Mouse (Mus musculus) lung, embryonic 16.5 days (tissue): ENCODE results near the gene Rsg1. TPM values are rescaled to one million over a fixed set of nuclear protein-coding genes. Genes with fewer than 3 reads are reported as not detected.

Source experiments
- ATAC-seq: fragments of 200-750 bp; cut with Nextera tagmentation; 2 replicates; pipeline ENCODE4 v1.8.0; 2017; ENCODE audit warnings: low read depth, mild to moderate bottlenecking, moderate library complexity
- H3K27ac ChIP-seq: fragments of 300-500 bp; sonication (generic); 2 replicates; pipeline ENCODE4 v1.5.1; 2014; ENCODE audit warnings: mild to moderate bottlenecking, control low read depth, low read length
- H3K27me3 ChIP-seq: fragments of 300-500 bp; sonication (generic); 2 replicates; pipeline ENCODE4 v1.6.1; 2014; ENCODE audit warnings: low read depth, low read length, mixed read lengths; ENCODE audit not compliant: control insufficient read depth, insufficient read depth
- H3K36me3 ChIP-seq: fragments of 300-500 bp; sonication (generic); 2 replicates; pipeline ENCODE4 v1.6.1; 2014; ENCODE audit warnings: low read length; ENCODE audit not compliant: control insufficient read depth, insufficient read depth
- H3K4me1 ChIP-seq: fragments of 300-500 bp; sonication (generic); replicated peaks from 2 replicates; pipeline ENCODE4 v1.6.1; 2014; ENCODE audit warnings: low read length, mixed read lengths; ENCODE audit not compliant: control insufficient read depth, insufficient read depth
- H3K4me2 ChIP-seq: fragments of 300-500 bp; sonication (generic); 2 replicates; pipeline ENCODE4 v1.6.1; 2014; ENCODE audit warnings: low read depth, low read length, control low read depth
- H3K4me3 ChIP-seq: fragments of 300-500 bp; sonication (generic); 2 replicates; pipeline ENCODE4 v1.5.1; 2014; ENCODE audit warnings: mild to moderate bottlenecking, low read length, control low read depth
- H3K9ac ChIP-seq: fragments of 300-500 bp; sonication (generic); 2 replicates; pipeline ENCODE4 v1.6.1; 2014; ENCODE audit warnings: low read length, control low read depth
- H3K9me3 ChIP-seq: fragments of 300-500 bp; sonication (generic); 2 replicates; pipeline ENCODE4 v1.6.1; 2016; ENCODE audit warnings: low read length; ENCODE audit not compliant: control insufficient read depth
- WGBS: fragments of 180-500 bp; shearing (Covaris S2); extraction: QIAGEN DNeasy Blood & Tissue Kit; methylation state at CpG from one replicate; pipeline ENCODE4 v1.1.7; 2014; 5-methylcytosine and 5-hydroxymethylcytosine counted together
- polyA plus RNA-seq: library from polyadenylated mRNA; unstranded; fragments of >200 nt; fragmentation: Nextera tagmentation; extraction: Ambion mirVana; gene quantifications from 2 replicates; pipeline ENCODE4 v1.2.1, GENCODE M21; 2015

Gene Rsg1
- polyA plus RNA-seq, 1 experiment from 2014 or later = 7.0 TPM

- Histone ChIP-seq H3K9me3 (no peaks in the 10 kb centered on the region), H3K4me2 (peak overlapping the region; percentile 78), H3K4me3 (no peak overlapping the region), H3K9ac (no peak overlapping the region), H3K4me1 (peaks cover 37% of the 10 kb centered on the region), H3K27me3 (peaks cover 29% of the 10 kb centered on the region), H3K27ac (no peak overlapping the region), H3K36me3 (peaks cover 2% of the 10 kb centered on the region; the same call in 1 of the 2 replicates)
- peak; percentile 10; the same call in 1 of the 2 replicates for ATAC-seq
- WGBS = 21% methylated on average over 11 of the region's 11 CpGs
These were observed 34.8 kb downstream of the Rsg1 start for GRCm38 (mm10) chr4:141248614-141248978.

GRCm38 (mm10) chr4:141249383-141249782, 35.6 kb downstream of the Rsg1 start:
- ATAC-seq = no peak
- no peak overlapping the region for H3K27ac ChIP-seq
- H3K4me1 ChIP-seq = peaks cover 40% of the 10 kb centered on the region
- H3K9me3 ChIP-seq = no peaks in the 10 kb centered on the region
- WGBS = 72% methylated on average over 11 of the region's 11 CpGs
- peaks cover 2% of the 10 kb centered on the region; the same call in 1 of the 2 replicates for H3K36me3 ChIP-seq
- no peak overlapping the region for H3K4me3 ChIP-seq
- H3K9ac ChIP-seq = no peak overlapping the region
- H3K4me2 ChIP-seq = no peak overlapping the region
- peaks cover 29% of the 10 kb centered on the region for H3K27me3 ChIP-seq

- no peak overlapping the region for H3K9ac ChIP-seq
- ATAC-seq = no peak
- H3K4me3 ChIP-seq = no peak overlapping the region
- H3K4me1 ChIP-seq = peaks cover 26% of the 10 kb centered on the region
- no peak overlapping the region for H3K27ac ChIP-seq
- no peak overlapping the region for H3K4me2 ChIP-seq
- WGBS = 76% methylated on average over 8 of the region's 8 CpGs
- H3K36me3 ChIP-seq = peaks cover 2% of the 10 kb centered on the region; the same call in 1 of the 2 replicates
- H3K27me3 ChIP-seq = peaks cover 25% of the 10 kb centered on the region
- H3K9me3 ChIP-seq = no peaks in the 10 kb centered on the region
These were observed 37.3 kb downstream of the Rsg1 start for GRCm38 (mm10) chr4:141251071-141251470.

- peaks cover 11% of the 10 kb centered on the region for H3K36me3 ChIP-seq
- H3K4me2 ChIP-seq = no peak overlapping the region
- peaks cover 16% of the 10 kb centered on the region for H3K27me3 ChIP-seq
These were observed 38.9 kb downstream of the Rsg1 start for GRCm38 (mm10) chr4:141252641-141253040.

GRCm38 (mm10) chr4:141254234-141254633, 40.5 kb downstream of the Rsg1 start:
- Histone ChIP-seq H3K9ac (no peak overlapping the region), H3K9me3 (no peaks in the 10 kb centered on the region), H3K4me1 (peaks cover 5% of the 10 kb centered on the region; the same call in 1 of the 2 replicates), H3K27me3 (peaks cover under 1% of the 10 kb centered on the region), H3K27ac (no peak overlapping the region), H3K4me2 (no peak overlapping the region), H3K4me3 (no peak overlapping the region), H3K36me3 (peaks cover 11% of the 10 kb centered on the region)
- ATAC-seq = peak; percentile 79
- WGBS = 62% methylated on average over 16 of the region's 16 CpGs

More at GRCm38 (mm10) chr4:141252641-141253040, 38.9 kb downstream of the Rsg1 start:
- Histone ChIP-seq H3K4me3 (no peak overlapping the region), H3K27ac (no peak overlapping the region), H3K9me3 (no peaks in the 10 kb centered on the region), H3K9ac (no peak overlapping the region), H3K4me1 (peaks cover 10% of the 10 kb centered on the region; the same call in 1 of the 2 replicates)
- ATAC-seq = no peak
- WGBS = 66% methylated on average over 2 of the region's 2 CpGs

GRCm38 (mm10) chr4:141257440-141257839, 43.7 kb downstream of the Rsg1 start:
- Histone ChIP-seq H3K4me1 (peaks cover 16% of the 10 kb centered on the region), H3K27ac (no peak overlapping the region), H3K27me3 (no peaks in the 10 kb centered on the region), H3K4me3 (no peak overlapping the region), H3K9me3 (no peaks in the 10 kb centered on the region), H3K4me2 (no peak overlapping the region), H3K36me3 (peaks cover 9% of the 10 kb centered on the region), H3K9ac (no peak overlapping the region)
- 71% methylated on average over 5 of the region's 5 CpGs for WGBS
- no peak for ATAC-seq

GRCm38 (mm10) chr4:141259413-141259812, 45.7 kb downstream of the Rsg1 start:
- no peak for ATAC-seq
- Histone ChIP-seq H3K4me3 (no peak overlapping the region; the same call in 1 of the 2 replicates), H3K27ac (peak overlapping the region; percentile 59; the same call in 1 of the 2 replicates), H3K36me3 (peaks cover 9% of the 10 kb centered on the region), H3K9me3 (no peaks in the 10 kb centered on the region), H3K27me3 (no peaks in the 10 kb centered on the region), H3K4me1 (peaks cover 13% of the 10 kb centered on the region), H3K4me2 (peak overlapping the region; percentile 54), H3K9ac (0 out of 2 replicates have a peak overlapping the region, but pooled peaks have one; percentile 50)
- WGBS = 66% methylated on average over 12 of the region's 12 CpGs

GRCm38 (mm10) chr4:141260007-141260723, 46.4 kb downstream of the Rsg1 start:
- H3K4me3 ChIP-seq = peak overlapping the region; percentile 35
- H3K9ac ChIP-seq = peak overlapping the region; percentile 50
- no peaks in the 10 kb centered on the region for H3K9me3 ChIP-seq
- H3K4me1 ChIP-seq = peaks cover 10% of the 10 kb centered on the region
- peak overlapping the region; percentile 54 for H3K4me2 ChIP-seq
- peaks cover 9% of the 10 kb centered on the region for H3K36me3 ChIP-seq
- 16% methylated on average over 16 of the region's 16 CpGs for WGBS
- peak overlapping the region; percentile 59 for H3K27ac ChIP-seq
- H3K27me3 ChIP-seq = no peaks in the 10 kb centered on the region
- ATAC-seq = peak; percentile 86

- peaks cover 10% of the 10 kb centered on the region for H3K4me1 ChIP-seq
- H3K9ac ChIP-seq = no peak overlapping the region
- no peaks in the 10 kb centered on the region; the same call in 1 of the 2 replicates for H3K9me3 ChIP-seq
- no peak overlapping the region for H3K4me2 ChIP-seq
- no peak overlapping the region for H3K27ac ChIP-seq
- ATAC-seq = no peak
- H3K4me3 ChIP-seq = no peak overlapping the region
- no peaks in the 10 kb centered on the region for H3K27me3 ChIP-seq
- no peaks in the 10 kb centered on the region for H3K36me3 ChIP-seq
- WGBS = 69% methylated on average over 10 of the region's 10 CpGs
These were observed 49.3 kb downstream of the Rsg1 start for GRCm38 (mm10) chr4:141262906-141263637.
